Comparison of ENCODE assay signal across 11 mouse cellular contexts in genomic region chr13:101024971-101025370, GRCm38 (mm10).
"Had no signal": no experiment of that assay in that cellular context is flagged by ENCODE, and none has a peak within 500 bp of the region (broad histone marks: within the 10 kb centered on the region; RNA-seq: fewer than 3 reads in every experiment).

No protein-coding gene starts in this region.

- H3K4me2 ChIP-seq: liver, embryonic 11.5 days; liver, embryonic 15.5 days; midbrain, embryonic 13.5 days; stomach, embryonic 15.5 days had no signal

- H3K9ac ChIP-seq: liver, embryonic 15.5 days; midbrain, embryonic 13.5 days; stomach, embryonic 15.5 days had no signal

- ATAC-seq: lung, postnatal 0 days; midbrain, embryonic 13.5 days had no signal

- H3K36me3 ChIP-seq: limb, embryonic 10.5 days; liver, embryonic 15.5 days; midbrain, embryonic 13.5 days; stomach, embryonic 15.5 days had no signal

- DNase-seq: kidney, adult 11 months; kidney, postnatal 14 days; lung, adult 2 months; lung, postnatal 36 days; thymus, postnatal 4 days had no signal

- H3K4me1 ChIP-seq: limb, embryonic 10.5 days; liver, embryonic 15.5 days; midbrain, embryonic 13.5 days; stomach, embryonic 15.5 days had no signal

- H3K27ac ChIP-seq: limb, embryonic 10.5 days; liver, embryonic 15.5 days; midbrain, embryonic 13.5 days; stomach, embryonic 15.5 days had no signal

- H3K27me3 ChIP-seq: liver, embryonic 15.5 days; midbrain, embryonic 13.5 days; stomach, embryonic 15.5 days had no signal

- H3K9me3 ChIP-seq: limb, embryonic 10.5 days; liver, embryonic 15.5 days; midbrain, embryonic 13.5 days; stomach, embryonic 15.5 days had no signal

- H3K4me3 ChIP-seq: limb, embryonic 10.5 days; liver, embryonic 15.5 days; midbrain, embryonic 13.5 days; stomach, embryonic 15.5 days had no signal
